Mouse (Mus musculus) stomach, embryonic 14.5 days (tissue): Measurements from ENCODE around the gene Nprl2. TPM values are rescaled to one million over a fixed set of nuclear protein-coding genes. Genes with fewer than 3 reads are reported as not detected.
A peak's percentile ranks its signal among the peaks of the same experiment; 100 is the strongest.

Experiments
- ATAC-seq: fragments of 200-750 bp; cut with Nextera tagmentation; 2 replicates; pipeline ENCODE4 v1.8.0; 2017; ENCODE audit warnings: low read depth, moderate TSS enrichment; ENCODE audit not compliant: insufficient number of reproducible peaks, insufficient read depth, low FRiP score
- H3K27ac ChIP-seq: fragments of 300-500 bp; sonication (generic); 2 replicates; pipeline ENCODE4 v1.5.1; 2014; ENCODE audit warnings: mild to moderate bottlenecking, low read length, moderate library complexity, mixed read lengths
- H3K27me3 ChIP-seq: fragments of 300-500 bp; sonication (generic); 2 replicates; pipeline ENCODE4 v1.6.1; 2014; ENCODE audit warnings: low read length, control low read depth, mixed read lengths; ENCODE audit not compliant: control insufficient read depth, insufficient read depth
- H3K36me3 ChIP-seq: fragments of 300-500 bp; sonication (generic); 2 replicates; pipeline ENCODE4 v1.6.1; 2014; ENCODE audit warnings: mild to moderate bottlenecking, control low read depth, low read length, moderate library complexity, mixed read lengths; ENCODE audit not compliant: control insufficient read depth, insufficient read depth
- H3K4me1 ChIP-seq: fragments of 300-500 bp; sonication (generic); 2 replicates; pipeline ENCODE4 v1.6.1; 2014; ENCODE audit warnings: low read length, control low read depth, mixed read lengths; ENCODE audit not compliant: control insufficient read depth, insufficient read depth
- H3K4me2 ChIP-seq: fragments of 300-500 bp; sonication (generic); replicated peaks from 2 replicates; pipeline ENCODE4 v1.6.1; 2014; ENCODE audit warnings: low read depth, low read length, control low read depth
- H3K4me3 ChIP-seq: fragments of 300-500 bp; sonication (generic); 2 replicates; pipeline ENCODE4 v1.5.1; 2014; ENCODE audit warnings: low read depth, low read length, control low read depth
- H3K9ac ChIP-seq: fragments of 300-500 bp; sonication (generic); replicated peaks from 2 replicates; pipeline ENCODE4 v1.6.1; 2014; ENCODE audit warnings: low read depth, mild to moderate bottlenecking, control low read depth, low read length, moderate library complexity, mixed read lengths
- H3K9me3 ChIP-seq: fragments of 300-500 bp; sonication (generic); 2 replicates; pipeline ENCODE4 v1.6.1; 2016; ENCODE audit warnings: low read depth, low read length, control low read depth; ENCODE audit not compliant: control insufficient read depth
- WGBS: fragments of 180-500 bp; shearing (Covaris S2); extraction: QIAGEN DNeasy Blood & Tissue Kit; methylation state at CpG from one replicate; pipeline ENCODE4 v1.1.7; 2014; 5-methylcytosine and 5-hydroxymethylcytosine counted together
- polyA plus RNA-seq: library from polyadenylated mRNA; unstranded; fragments of >200 nt; fragmentation: Nextera tagmentation; extraction: Ambion mirVana; gene quantifications from 2 replicates; pipeline ENCODE4 v1.2.1, GENCODE M21; 2014

Nprl2 gene
- polyA plus RNA-seq, 1 experiment from 2014 or later, result 44.7 TPM

- no peak overlapping the region for H3K9ac ChIP-seq
- peaks cover 23% of the 10 kb centered on the region for H3K36me3 ChIP-seq
- H3K27ac ChIP-seq, result peak overlapping the region; percentile 80
- WGBS, result 68% methylated on average over 14 of the region's 14 CpGs
- H3K27me3 ChIP-seq, result no peaks in the 10 kb centered on the region
- no peak overlapping the region for H3K4me2 ChIP-seq
- no peak overlapping the region for H3K4me3 ChIP-seq
- ATAC-seq, result peak; percentile 70
- no peaks in the 10 kb centered on the region for H3K9me3 ChIP-seq
- peaks cover 23% of the 10 kb centered on the region for H3K4me1 ChIP-seq
Observed at GRCm38 (mm10) chr9:107575579-107576356, 33.7 kb downstream of the Nprl2 start.

- ATAC-seq, result peak; percentile 72
- Histone ChIP-seq H3K9me3 (no peaks in the 10 kb centered on the region), H3K4me3 (peak within 1 kb of the TSS; percentile 25), H3K9ac (peak within 1 kb of the TSS; percentile 1; the same call in 1 of the 2 replicates), H3K4me1 (peaks cover 20% of the 10 kb centered on the region), H3K27me3 (no peaks in the 10 kb centered on the region), H3K36me3 (peaks cover 22% of the 10 kb centered on the region), H3K27ac (peak within 1 kb of the TSS; percentile 80), H3K4me2 (peak within 1 kb of the TSS; percentile 39)
- whole genome bisulfite sequencing, result 16% methylated on average over 16 of the region's 16 CpGs
Observed at GRCm38 (mm10) chr9:107576357-107577107, 34.5 kb downstream of the Nprl2 start, which contains the start of gene Hyal1. Gene Hyal1 (plus strand): TSS chr9:107576927.

GRCm38 (mm10) chr9:107577871-107578270 lies 35.8 kb downstream of the Nprl2 start:
- Histone ChIP-seq H3K4me3 (no peak overlapping the region; the same call in 1 of the 2 replicates), H3K36me3 (peaks cover 9% of the 10 kb centered on the region; the same call in 1 of the 2 replicates), H3K27ac (no peak overlapping the region; the same call in 1 of the 2 replicates), H3K4me1 (peaks cover 23% of the 10 kb centered on the region), H3K27me3 (no peaks in the 10 kb centered on the region), H3K9ac (no peak overlapping the region), H3K4me2 (peak overlapping the region; percentile 39; the same call in 1 of the 2 replicates), H3K9me3 (no peaks in the 10 kb centered on the region)
- 91% methylated on average over 10 of the region's 10 CpGs for WGBS
- ATAC-seq, result no peak

- H3K4me1 ChIP-seq, result peaks cover 23% of the 10 kb centered on the region
- H3K27ac ChIP-seq, result no peak within 1 kb of the TSS; the same call in 1 of the 2 replicates
- H3K4me3 ChIP-seq, result no peak within 1 kb of the TSS; the same call in 1 of the 2 replicates
- WGBS, result 81% methylated on average over 3 of the region's 3 CpGs
- peaks cover 2% of the 10 kb centered on the region; the same call in 1 of the 2 replicates for H3K36me3 ChIP-seq
- H3K4me2 ChIP-seq, result peak within 1 kb of the TSS; percentile 94
- no peak for ATAC-seq
- H3K9me3 ChIP-seq, result no peaks in the 10 kb centered on the region
- H3K27me3 ChIP-seq, result no peaks in the 10 kb centered on the region
- no peak within 1 kb of the TSS for H3K9ac ChIP-seq
Observed at GRCm38 (mm10) chr9:107578587-107578986, 36.6 kb downstream of the Nprl2 start, which contains the start of gene Naa80. Gene Naa80 (plus strand): TSS chr9:107578887.

- Histone ChIP-seq H3K27me3 (no peaks in the 10 kb centered on the region), H3K4me3 (no peak overlapping the region), H3K4me1 (peaks cover 23% of the 10 kb centered on the region), H3K9me3 (no peaks in the 10 kb centered on the region), H3K9ac (no peak overlapping the region), H3K4me2 (peak overlapping the region; percentile 94; the same call in 1 of the 2 replicates), H3K27ac (no peak overlapping the region; the same call in 1 of the 2 replicates), H3K36me3 (no peaks in the 10 kb centered on the region; the same call in 1 of the 2 replicates)
- WGBS, result 92% methylated on average over 14 of the region's 14 CpGs
- ATAC-seq, result no peak
Observed at GRCm38 (mm10) chr9:107579023-107579900, 37.2 kb downstream of the Nprl2 start.

GRCm38 (mm10) chr9:107580501-107581317 lies 38.7 kb downstream of the Nprl2 start, which contains the start of gene Hyal3:
Gene Hyal3 (plus strand): TSS chr9:107580818.
- under 1% methylated on average over 32 of the region's 32 CpGs for WGBS
- Histone ChIP-seq H3K27ac (peak within 1 kb of the TSS; percentile 92), H3K4me1 (peaks cover 23% of the 10 kb centered on the region), H3K27me3 (no peaks in the 10 kb centered on the region), H3K9ac (peak within 1 kb of the TSS; percentile 74), H3K9me3 (no peaks in the 10 kb centered on the region), H3K4me3 (peak within 1 kb of the TSS; percentile 52), H3K36me3 (no peaks in the 10 kb centered on the region; the same call in 1 of the 2 replicates), H3K4me2 (peak within 1 kb of the TSS; percentile 94)
- ATAC-seq, result peak; percentile 71

GRCm38 (mm10) chr9:107581584-107581983 lies 39.6 kb downstream of the Nprl2 start:
- WGBS, result 62% methylated on average over 4 of the region's 4 CpGs
- peaks cover 19% of the 10 kb centered on the region for H3K4me1 ChIP-seq
- peak overlapping the region; percentile 52 for H3K4me3 ChIP-seq
- H3K27ac ChIP-seq, result peak overlapping the region; percentile 92; the same call in 1 of the 2 replicates
- no peak for ATAC-seq
- H3K27me3 ChIP-seq, result no peaks in the 10 kb centered on the region
- no peaks in the 10 kb centered on the region; the same call in 1 of the 2 replicates for H3K36me3 ChIP-seq
- H3K4me2 ChIP-seq, result peak overlapping the region; percentile 94
- no peaks in the 10 kb centered on the region for H3K9me3 ChIP-seq
- H3K9ac ChIP-seq, result peak overlapping the region; percentile 74
